Mouse (Mus musculus) forebrain, embryonic 10.5 days (tissue): ENCODE measurements around the gene Sf3b2. TPM values are rescaled to one million over a fixed set of nuclear protein-coding genes. Genes with fewer than 3 reads are reported as not detected.
"Not testable (repeated sequence)": the region's sequence is repeated elsewhere in the genome, so short reads cannot be mapped to it uniquely, and the experiment has no call there.

Experiments used
- DNase-seq: peaks from one replicate; pipeline ENCODE4 v3.0.0-alpha.2; 2017; ENCODE audit warnings: low spot score; ENCODE audit errors: extremely low spot score
- H3K27ac ChIP-seq: fragments of 300-500 bp; sonication (generic); 2 replicates; pipeline ENCODE4 v1.5.1; 2016; ENCODE audit warnings: mild to moderate bottlenecking
- H3K27me3 ChIP-seq: fragments of 300-500 bp; sonication (generic); 2 replicates; pipeline ENCODE4 v1.6.1; 2016; ENCODE audit warnings: mild to moderate bottlenecking; ENCODE audit not compliant: poor library complexity, severe bottlenecking
- H3K36me3 ChIP-seq: fragments of 300-500 bp; sonication (generic); replicated peaks from 2 replicates; pipeline ENCODE4 v1.6.1; 2016; ENCODE audit warnings: mild to moderate bottlenecking, moderate library complexity
- H3K4me1 ChIP-seq: fragments of 300-500 bp; sonication (generic); 2 replicates; pipeline ENCODE4 v1.6.1; 2016
- H3K4me3 ChIP-seq: fragments of 300-500 bp; sonication (generic); 2 replicates; pipeline ENCODE4 v1.5.1; 2016; ENCODE audit warnings: mild to moderate bottlenecking, moderate library complexity
- H3K9me3 ChIP-seq: fragments of 300-500 bp; sonication (generic); 2 replicates; pipeline ENCODE4 v1.6.1; 2016; ENCODE audit warnings: mild to moderate bottlenecking, moderate library complexity
- WGBS: fragments of 180-500 bp; shearing (Covaris S2); methylation state at CpG from one replicate; pipeline ENCODE4 v1.1.7; 2016; 5-methylcytosine and 5-hydroxymethylcytosine counted together
- polyA plus RNA-seq: library from polyadenylated mRNA; unstranded; fragments of >200 nt; fragmentation: Nextera tagmentation; extraction: Ambion mirVana; gene quantifications from 2 replicates; pipeline ENCODE4 v1.2.1, GENCODE M21; 2016

Gene Sf3b2
- polyA plus RNA-seq, 1 experiment from 2014 or later: 458 TPM

DNA sequence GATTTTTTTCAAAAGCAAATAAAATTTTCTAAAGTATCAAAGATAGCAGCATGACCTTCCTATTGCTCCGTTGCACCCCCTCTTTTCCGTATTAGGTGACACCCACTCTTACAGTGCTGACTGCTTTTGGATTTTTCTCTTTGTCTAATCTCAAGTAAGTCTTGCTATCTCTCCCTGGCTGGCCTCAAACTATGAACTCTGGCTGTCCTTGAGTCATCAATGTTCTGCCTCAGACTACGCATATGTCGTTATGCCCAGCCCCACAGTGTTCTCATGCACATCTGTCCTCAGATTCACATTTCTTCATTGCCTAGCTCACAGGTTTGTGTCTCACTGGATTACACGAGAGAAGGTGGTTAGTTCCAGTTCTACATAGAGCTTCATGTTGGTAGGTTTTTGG lies 25.9 kb downstream of the Sf3b2 start:
- DNase-seq: no peak
- Histone ChIP-seq H3K27ac (no peak overlapping the region), H3K4me3 (no peak overlapping the region), H3K36me3 (peaks cover 10% of the 10 kb centered on the region), H3K4me1 (peaks cover 32% of the 10 kb centered on the region), H3K27me3 (no peaks in the 10 kb centered on the region), H3K9me3 (no peaks in the 10 kb centered on the region)
- WGBS: 91% methylated on average over 5 of the region's 5 CpGs

DNA sequence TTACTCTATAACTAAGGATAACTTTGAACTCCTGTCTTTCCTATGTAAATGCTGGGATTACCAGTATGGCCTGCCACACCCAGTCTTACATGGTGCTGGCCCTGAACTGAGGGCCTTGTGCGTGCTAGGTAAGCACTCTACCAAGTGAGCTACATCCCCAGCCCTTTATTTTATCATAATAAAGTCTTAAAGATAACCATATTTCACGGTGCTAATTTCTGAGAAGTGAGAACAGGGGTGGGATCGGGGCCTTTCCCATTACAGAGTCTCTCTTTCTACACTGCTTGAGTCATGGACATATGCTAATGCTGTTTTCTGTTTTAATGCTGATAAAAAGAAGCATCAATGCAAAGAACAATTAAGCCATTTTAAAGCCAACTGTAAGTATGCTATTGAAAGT lies 26.4 kb downstream of the Sf3b2 start:
- H3K4me3 ChIP-seq: no peak overlapping the region
- WGBS: 87% methylated on average over 3 of the region's 3 CpGs
- no peaks in the 10 kb centered on the region for H3K9me3 ChIP-seq
- no peak for DNase-seq
- peaks cover 28% of the 10 kb centered on the region for H3K4me1 ChIP-seq
- peaks cover 5% of the 10 kb centered on the region for H3K36me3 ChIP-seq
- H3K27me3 ChIP-seq: no peaks in the 10 kb centered on the region
- no peak overlapping the region for H3K27ac ChIP-seq

DNA sequence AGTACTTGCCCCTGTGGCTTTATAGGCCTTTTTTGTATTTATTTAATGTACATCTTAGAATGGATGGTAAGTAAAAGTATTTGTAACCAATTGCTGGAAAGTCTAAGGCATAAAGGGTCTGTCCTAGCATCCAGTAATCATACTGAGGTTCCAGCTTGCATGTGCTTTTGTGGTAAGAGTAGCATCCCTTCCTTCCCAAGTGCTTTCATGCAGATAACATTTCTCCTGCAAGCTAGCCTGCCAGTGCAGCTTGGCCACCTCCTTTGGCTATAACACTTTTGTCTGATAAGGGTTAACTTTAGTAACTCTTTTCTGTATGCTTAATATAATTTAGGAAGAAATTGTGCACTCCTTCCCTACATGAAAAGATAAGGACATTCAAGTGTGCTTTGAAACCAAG lies 27.2 kb downstream of the Sf3b2 start:
- no peak overlapping the region for H3K4me3 ChIP-seq
- H3K27me3 ChIP-seq: no peaks in the 10 kb centered on the region
- peaks cover 21% of the 10 kb centered on the region for H3K4me1 ChIP-seq
- DNase-seq: no peak
- H3K27ac ChIP-seq: no peak overlapping the region
- 0 out of 2 replicates have a peak, but pooled peaks cover 2% of the 10 kb centered on the region for H3K36me3 ChIP-seq
- H3K9me3 ChIP-seq: no peaks in the 10 kb centered on the region

DNA sequence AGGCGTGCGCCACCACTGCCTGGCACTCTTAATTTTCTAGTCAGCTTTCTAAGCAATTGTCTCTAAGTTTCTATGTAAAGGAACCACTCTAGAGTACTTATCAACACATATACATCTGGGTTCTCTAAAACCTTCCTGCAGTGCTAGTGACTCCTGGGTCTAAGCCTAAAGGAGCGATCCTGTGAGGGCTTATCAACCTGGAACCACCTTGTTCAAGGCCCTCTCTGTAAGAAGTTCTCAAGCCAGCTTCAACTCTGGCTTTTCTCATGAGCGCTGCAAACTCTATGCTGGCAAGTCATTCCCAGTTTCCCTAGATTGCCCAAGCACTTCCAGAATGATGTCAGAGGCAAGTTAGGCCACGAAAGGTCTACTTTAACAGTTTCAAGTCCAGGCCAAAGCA lies 28.2 kb downstream of the Sf3b2 start:
- Histone ChIP-seq H3K9me3 (no peaks in the 10 kb centered on the region), H3K27me3 (no peaks in the 10 kb centered on the region), H3K4me3 (no peak overlapping the region), H3K27ac (no peak overlapping the region), H3K36me3 (0 out of 2 replicates have a peak, but pooled peaks cover 2% of the 10 kb centered on the region), H3K4me1 (peaks cover 15% of the 10 kb centered on the region)
- no peak for DNase-seq
- 95% methylated on average over 5 of the region's 5 CpGs for WGBS

DNA sequence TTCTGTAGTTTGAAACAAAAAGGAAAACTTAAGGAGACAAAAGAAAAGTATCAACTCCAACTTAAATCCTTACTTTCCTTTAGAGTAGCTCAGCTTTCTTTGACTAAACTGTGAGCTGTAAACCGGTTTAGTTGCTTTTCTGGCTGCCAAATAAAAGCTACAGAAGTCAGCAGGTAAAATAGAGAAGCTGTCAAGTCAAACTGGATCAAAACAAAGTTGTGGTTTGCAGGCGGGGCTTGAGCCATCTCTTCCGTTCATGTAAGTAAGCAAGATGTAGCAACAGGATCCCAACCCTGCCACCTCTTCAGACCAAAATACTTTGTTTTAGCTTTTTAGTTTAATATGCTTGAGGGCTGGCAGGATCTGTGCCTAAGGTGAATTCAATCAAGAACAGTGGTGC lies 38.1 kb downstream of the Sf3b2 start:
- no peaks in the 10 kb centered on the region for H3K4me1 ChIP-seq
- no peaks in the 10 kb centered on the region for H3K9me3 ChIP-seq
- no peak overlapping the region for H3K27ac ChIP-seq
- no peak for DNase-seq
- H3K4me3 ChIP-seq: no peak overlapping the region
- H3K27me3 ChIP-seq: no peaks in the 10 kb centered on the region
- peaks cover 8% of the 10 kb centered on the region; the same call in 1 of the 2 replicates for H3K36me3 ChIP-seq
- WGBS: 56% methylated on average over 3 of the region's 3 CpGs

DNA sequence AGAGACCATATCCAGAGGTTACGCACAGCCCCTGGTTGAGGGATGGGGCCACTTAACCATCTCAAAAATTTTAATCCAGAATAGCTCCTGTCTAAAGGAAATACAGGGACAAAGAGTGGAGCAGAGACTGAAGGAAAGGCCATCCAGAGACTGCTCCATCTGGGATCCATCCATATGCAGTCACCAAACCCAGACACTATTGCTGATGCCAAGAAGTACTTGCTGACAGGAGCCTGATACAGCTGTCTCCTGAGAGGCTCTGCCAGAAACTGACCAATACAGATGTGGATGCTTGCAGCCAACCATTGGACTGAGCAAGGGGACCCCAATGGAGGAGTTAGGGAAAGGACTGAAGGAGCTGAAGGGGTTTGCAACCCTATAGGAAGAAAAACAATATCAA lies 58.3 kb downstream of the Sf3b2 start:
- WGBS: 100% methylated on average over 1 of the region's 1 CpGs
- H3K4me1 ChIP-seq, H3K4me3 ChIP-seq, H3K36me3 ChIP-seq, H3K27me3 ChIP-seq, H3K27ac ChIP-seq, H3K9me3 ChIP-seq, DNase-seq: not testable (repeated sequence)

DNA sequence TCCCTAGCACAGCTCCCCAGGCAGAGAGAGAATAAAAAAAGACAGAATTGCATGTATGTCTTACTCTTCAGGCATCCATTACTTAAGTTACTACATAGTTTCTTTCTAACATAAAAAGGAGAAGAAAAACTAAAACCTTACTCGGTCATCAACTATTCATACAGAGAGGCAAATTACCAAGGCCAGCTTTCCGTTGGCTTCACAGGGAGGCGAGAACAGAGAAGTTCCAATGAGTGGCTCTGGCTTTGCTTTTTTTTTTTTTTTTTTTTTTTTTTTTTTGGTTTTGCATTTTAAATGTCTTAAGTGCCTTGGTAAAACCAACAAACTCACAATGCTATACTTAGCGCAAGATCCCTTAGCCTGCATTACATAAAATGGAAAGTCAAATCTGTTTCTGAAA lies 62.6 kb downstream of the Sf3b2 start:
- WGBS: 91% methylated on average over 4 of the region's 4 CpGs

DNA sequence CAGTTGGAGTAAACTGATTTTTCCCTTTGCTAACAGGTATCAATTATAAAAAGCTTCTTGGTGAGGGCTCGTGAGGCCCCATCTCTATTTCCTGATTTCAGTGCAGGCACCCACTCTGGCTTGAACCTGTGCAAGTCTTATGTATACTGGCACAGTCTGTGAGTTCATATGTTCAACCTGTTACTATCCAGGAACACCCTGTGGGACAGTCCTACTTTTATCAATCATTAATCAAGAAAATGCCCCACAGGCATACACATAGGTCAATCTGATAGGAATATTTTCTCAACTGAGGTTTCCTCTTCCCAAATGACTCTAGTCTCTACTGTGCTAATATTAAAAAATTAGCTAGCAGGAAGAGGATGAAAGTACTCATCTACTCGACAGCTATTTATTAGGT lies 65.1 kb downstream of the Sf3b2 start:
- Histone ChIP-seq H3K27me3 (no peaks in the 10 kb centered on the region), H3K4me3 (no peak overlapping the region), H3K36me3 (no peaks in the 10 kb centered on the region), H3K27ac (no peak overlapping the region), H3K9me3 (no peaks in the 10 kb centered on the region), H3K4me1 (no peaks in the 10 kb centered on the region)
- WGBS: 86% methylated on average over 2 of the region's 2 CpGs
- no peak for DNase-seq

More for the DNA sequence above, 62.6 kb downstream of the Sf3b2 start:
- no peak for DNase-seq
- no peaks in the 10 kb centered on the region for H3K4me1 ChIP-seq
- H3K27ac ChIP-seq: no peak overlapping the region
- H3K27me3 ChIP-seq: no peaks in the 10 kb centered on the region
- no peak overlapping the region for H3K4me3 ChIP-seq
- H3K36me3 ChIP-seq: no peaks in the 10 kb centered on the region
- no peaks in the 10 kb centered on the region for H3K9me3 ChIP-seq

DNA sequence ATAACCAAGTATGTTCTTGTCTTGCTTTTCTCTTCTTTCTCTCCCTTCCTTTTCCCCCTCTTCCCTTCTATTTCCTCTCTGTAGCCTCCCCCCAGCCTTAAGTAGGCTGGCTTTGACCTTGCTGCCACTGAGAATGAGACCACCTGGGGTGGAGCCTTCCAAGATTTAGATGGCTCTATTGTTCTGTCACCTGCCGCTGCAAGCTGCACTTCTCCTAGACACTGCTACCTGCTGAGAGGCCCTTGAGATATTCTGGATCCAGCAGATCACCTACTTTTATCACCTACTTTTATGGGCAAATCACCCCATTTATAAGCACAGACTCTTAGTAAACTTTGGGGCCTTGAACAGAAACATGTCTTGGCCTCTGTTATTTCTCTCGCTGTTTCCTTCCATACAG lies 70.6 kb downstream of the Sf3b2 start:
- 54% methylated on average over 2 of the region's 2 CpGs for WGBS
- H3K27me3 ChIP-seq: no peaks in the 10 kb centered on the region

DNA sequence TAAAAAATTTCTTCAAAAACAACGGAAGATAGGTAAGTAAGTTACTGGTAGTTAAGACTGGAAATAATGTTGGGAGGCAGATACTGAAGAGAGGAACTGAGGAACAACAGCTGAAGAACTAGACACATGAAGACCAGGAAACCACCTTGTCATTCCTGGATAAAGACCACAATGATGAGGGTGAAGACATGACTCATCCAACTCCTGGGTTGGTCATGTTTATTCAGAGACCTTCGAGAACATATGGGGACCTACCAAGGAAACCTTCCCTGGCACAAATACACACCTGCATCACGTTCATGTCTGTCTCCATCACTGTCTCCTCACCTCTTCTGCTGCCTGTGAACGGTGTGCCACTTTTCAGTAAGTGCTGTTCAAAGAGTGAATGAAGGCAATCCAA lies 71.2 kb downstream of the Sf3b2 start:
- DNase-seq: no peak
- no peak overlapping the region for H3K27ac ChIP-seq
- 88% methylated on average over 4 of the region's 4 CpGs for WGBS
- H3K9me3 ChIP-seq: no peaks in the 10 kb centered on the region
- no peaks in the 10 kb centered on the region for H3K36me3 ChIP-seq
- H3K4me3 ChIP-seq: no peak overlapping the region
- no peaks in the 10 kb centered on the region for H3K27me3 ChIP-seq
- H3K4me1 ChIP-seq: peaks cover 7% of the 10 kb centered on the region

More for the DNA sequence above, 70.6 kb downstream of the Sf3b2 start:
- Histone ChIP-seq H3K36me3 (no peaks in the 10 kb centered on the region), H3K27ac (no peak overlapping the region), H3K9me3 (no peaks in the 10 kb centered on the region), H3K4me1 (peaks cover 7% of the 10 kb centered on the region), H3K4me3 (no peak overlapping the region)
- DNase-seq: no peak

Other genes with a start within 250 kb of the Sf3b2 start
- 2.7 and 3.7 TPM in 2 replicates for gene Rin1, start 245.0 kb downstream of the Sf3b2 start, polyA plus RNA-seq
- 15.9 and 17.6 TPM in 2 replicates for gene Cd248, start 227.4 kb downstream of the Sf3b2 start, polyA plus RNA-seq
- gene Tmem151a, start 209.9 kb downstream of the Sf3b2 start, polyA plus RNA-seq: 0.47 and 1.7 TPM in 2 replicates
- 67.1 and 74.2 TPM in 2 replicates for gene Yif1a, start 206.9 kb downstream of the Sf3b2 start, polyA plus RNA-seq
- 33.2 and 34.2 TPM in 2 replicates for gene Cnih2, start 196.9 kb downstream of the Sf3b2 start, polyA plus RNA-seq
- gene Rab1b, start 188.4 kb downstream of the Sf3b2 start, polyA plus RNA-seq: 253 and 255 TPM in 2 replicates
- 26.4 and 27.5 TPM in 2 replicates for gene Klc2, start 176.9 kb downstream of the Sf3b2 start, polyA plus RNA-seq
- gene Pacs1, start 22.3 kb downstream of the Sf3b2 start, polyA plus RNA-seq: 21.3 and 22.7 TPM in 2 replicates
- 10.3 and 12.1 TPM in 2 replicates for gene Gal3st3, start 2.9 kb upstream of the Sf3b2 start, polyA plus RNA-seq
- gene Catsper1, start 40.3 kb upstream of the Sf3b2 start, polyA plus RNA-seq: not detected in 2 replicates
- 0.56 TPM in 1 of 2 replicates, not detected in the other for gene Cst6, start 54.1 kb upstream of the Sf3b2 start, polyA plus RNA-seq
- 90.6 and 95.3 TPM in 2 replicates for gene Eif1ad, start 71.3 kb upstream of the Sf3b2 start, polyA plus RNA-seq
- 614 and 621 TPM in 2 replicates for gene Banf1, start 71.7 kb upstream of the Sf3b2 start, polyA plus RNA-seq
- 96.6 and 97.6 TPM in 2 replicates for gene Sart1, start 93.2 kb upstream of the Sf3b2 start, polyA plus RNA-seq
- gene Tsga10ip, start 107.1 kb upstream of the Sf3b2 start, polyA plus RNA-seq: not detected in 2 replicates
- gene Drap1, start 129.5 kb upstream of the Sf3b2 start, polyA plus RNA-seq: 198 and 208 TPM in 2 replicates
- 42.2 and 42.3 TPM in 2 replicates for gene AI837181, start 129.7 kb upstream of the Sf3b2 start, polyA plus RNA-seq
- gene Fosl1, start 152.1 kb upstream of the Sf3b2 start, polyA plus RNA-seq: not detected in 2 replicates
- 5.5 and 6.7 TPM in 2 replicates for gene Ccdc85b, start 162.4 kb upstream of the Sf3b2 start, polyA plus RNA-seq
- 93.1 TPM in 2 replicates for gene Fibp, start 165.2 kb upstream of the Sf3b2 start, polyA plus RNA-seq
- gene Ctsw, start 173.1 kb upstream of the Sf3b2 start, polyA plus RNA-seq: 1.1 and 1.4 TPM in 2 replicates
- 46.9 and 50.9 TPM in 2 replicates for gene Efemp2, start 178.5 kb upstream of the Sf3b2 start, polyA plus RNA-seq
- 40.9 and 42.9 TPM in 2 replicates for gene Mus81, start 192.9 kb upstream of the Sf3b2 start, polyA plus RNA-seq
- 2,991 and 3,010 TPM in 2 replicates for gene Cfl1, start 195.0 kb upstream of the Sf3b2 start, polyA plus RNA-seq
- gene 1700020D05Rik, start 208.3 kb upstream of the Sf3b2 start, polyA plus RNA-seq: not detected in 2 replicates
- 7.0 and 7.9 TPM in 2 replicates for gene Snx32, start 215.1 kb upstream of the Sf3b2 start, polyA plus RNA-seq